Mouse (Mus musculus): ENCODE results near the gene Cnnm4.

- TF ChIP-seq TAL1 (IDR thresholded peaks at IDR 0.05; ENCODE audit: low read length) (no peak), GATA1 (IDR thresholded peaks at IDR 0.05; ENCODE audit: low read length) (no peak)
Observed at GRCm38 (mm10) chr1:36549491-36549890, 78.1 kb downstream of the Cnnm4 start.
